Mouse (Mus musculus): ENCODE data around the gene Rad54l2.

The Rad54l2 gene

DNA sequence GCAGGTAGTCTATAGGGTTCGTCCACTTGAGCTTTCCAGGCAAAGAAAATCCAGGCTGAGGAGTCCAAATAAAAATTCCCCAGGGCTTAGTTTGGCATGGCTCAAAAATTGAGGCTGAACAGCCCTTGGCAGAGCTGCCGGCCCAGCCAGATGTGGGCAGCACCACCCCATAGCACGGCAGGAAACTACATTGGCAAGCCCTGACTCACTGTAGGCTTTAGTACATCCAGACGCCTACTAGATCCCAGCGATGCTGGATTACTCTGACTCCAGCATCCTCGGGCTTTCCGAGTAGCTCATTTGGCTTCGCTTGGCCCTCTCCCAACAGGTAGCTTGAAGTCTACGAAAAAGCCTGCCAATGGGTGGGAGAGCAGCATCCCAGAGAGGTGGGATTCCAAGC lies 108.0 kb downstream of the Rad54l2 start:
- in situ Hi-C loops (cut with MboI; ENCODE audit: low sequenced_read_pairs), result loop anchor here (25.0 kb wide), 1 partner anchor 131 kb away; the partner anchor contains the start of gene Dcaf1

DNA sequence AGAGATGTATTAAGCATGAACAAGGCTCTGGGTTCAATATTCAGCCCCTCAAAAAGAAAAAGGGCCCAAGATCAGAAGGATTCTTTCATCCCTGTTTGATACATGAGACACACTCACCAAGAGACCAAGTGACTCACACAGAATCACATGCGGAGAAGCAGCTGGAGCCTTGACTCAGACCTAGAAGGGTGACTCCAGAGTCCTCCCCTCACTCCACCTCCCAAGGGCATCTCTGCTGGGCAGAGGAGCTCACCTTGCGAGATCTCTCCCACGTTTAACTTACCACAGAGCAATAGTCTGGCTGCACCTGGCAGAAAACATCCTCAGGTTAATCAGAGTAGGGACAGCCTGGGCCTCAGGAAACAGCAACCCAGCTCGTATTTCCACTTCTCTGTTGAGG lies 110.8 kb downstream of the Rad54l2 start:
- in situ Hi-C loops (cut with MboI; ENCODE audit: low sequenced_read_pairs), result loop anchor here (25.0 kb wide), 1 partner anchor 134 kb away; the partner anchor contains the start of gene Dcaf1

DNA sequence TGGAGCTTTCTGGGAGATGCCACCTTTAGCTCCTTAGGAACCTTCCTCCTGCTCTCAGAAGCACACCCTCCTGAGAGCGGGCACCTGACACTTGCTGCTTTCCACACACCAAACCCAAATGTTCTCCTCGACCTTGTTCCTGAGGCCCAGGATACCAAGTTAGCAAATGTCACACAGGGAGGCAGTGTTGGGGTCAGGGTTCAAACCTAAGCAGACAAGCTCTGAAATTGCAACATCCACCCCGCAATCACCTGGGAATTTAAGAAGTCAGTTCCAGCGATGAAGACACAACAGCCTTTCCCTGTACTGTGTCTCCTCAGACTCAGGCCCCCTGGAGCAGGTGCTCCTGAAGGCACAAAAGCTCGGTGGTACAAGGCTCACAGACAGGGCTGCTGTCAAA lies 111.3 kb downstream of the Rad54l2 start:
- in situ Hi-C loops (cut with MboI; ENCODE audit: low sequenced_read_pairs), result loop anchor here (25.0 kb wide), 1 partner anchor 135 kb away; the partner anchor contains the start of gene Dcaf1

DNA sequence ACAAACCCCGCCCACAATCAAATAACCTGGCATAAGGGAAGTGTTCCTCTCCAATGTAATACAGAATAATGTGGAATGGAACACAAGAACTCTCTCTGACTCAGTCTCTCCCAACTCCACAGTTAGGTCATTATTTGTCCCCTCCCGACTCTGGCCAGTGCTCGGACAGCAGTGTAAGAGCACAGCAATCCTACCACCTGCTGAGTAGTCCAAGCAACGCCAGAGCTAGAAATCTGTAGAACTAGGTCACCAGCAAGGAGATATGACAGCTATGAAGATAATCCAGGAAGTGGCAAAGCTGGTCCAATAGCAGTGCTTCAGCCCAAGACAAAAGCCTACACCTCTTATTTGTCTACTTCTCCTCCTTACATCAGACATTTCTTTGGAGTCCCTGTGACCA lies 112.4 kb downstream of the Rad54l2 start:
- in situ Hi-C loops (cut with MboI; ENCODE audit: low sequenced_read_pairs), result loop anchor here (25.0 kb wide), 1 partner anchor 136 kb away; the partner anchor contains the start of gene Dcaf1

DNA sequence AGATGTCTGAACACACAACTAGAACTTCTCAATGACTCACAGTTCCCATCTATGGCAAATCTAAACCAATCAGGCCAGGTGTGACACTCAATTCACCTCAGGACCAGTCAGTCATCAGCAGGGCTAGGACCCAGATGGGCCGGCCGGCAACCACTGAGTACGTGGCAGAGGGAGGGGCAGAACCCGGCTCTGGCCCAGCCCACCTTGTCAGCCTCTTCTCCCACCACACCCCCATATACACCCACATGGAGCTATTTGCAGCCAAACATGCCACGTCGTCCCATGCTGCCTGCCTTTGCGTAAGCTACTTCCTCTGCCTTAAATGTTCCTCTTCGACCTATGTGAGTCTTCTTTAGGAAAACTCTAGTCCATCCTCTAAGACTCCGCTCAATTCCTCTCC lies 113.0 kb downstream of the Rad54l2 start:
- in situ Hi-C loops (cut with MboI; ENCODE audit: low sequenced_read_pairs), result loop anchor here (25.0 kb wide), 1 partner anchor 136 kb away; the partner anchor contains the start of gene Dcaf1

DNA sequence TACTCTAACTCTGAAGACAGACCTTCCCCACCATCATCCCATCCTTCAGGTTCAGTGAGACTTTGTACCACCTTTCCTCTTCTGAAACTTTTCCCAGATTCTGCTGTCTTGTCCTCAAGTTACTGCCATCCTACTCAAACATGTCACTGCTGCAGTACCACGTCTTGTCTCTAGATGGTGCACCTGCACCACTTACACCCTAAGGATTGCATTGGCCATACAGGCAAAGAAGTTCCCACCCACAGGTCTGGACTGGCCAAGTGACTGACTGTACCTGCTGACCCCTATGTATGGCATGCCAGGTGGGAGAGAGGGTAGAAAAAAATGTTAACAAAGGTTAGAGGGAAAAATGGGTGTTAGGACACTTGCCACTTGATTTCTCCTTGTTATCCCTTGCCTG lies 113.5 kb downstream of the Rad54l2 start:
- in situ Hi-C loops (cut with MboI; ENCODE audit: low sequenced_read_pairs), result loop anchor here (25.0 kb wide), 1 partner anchor 137 kb away; the partner anchor contains the start of gene Dcaf1

DNA sequence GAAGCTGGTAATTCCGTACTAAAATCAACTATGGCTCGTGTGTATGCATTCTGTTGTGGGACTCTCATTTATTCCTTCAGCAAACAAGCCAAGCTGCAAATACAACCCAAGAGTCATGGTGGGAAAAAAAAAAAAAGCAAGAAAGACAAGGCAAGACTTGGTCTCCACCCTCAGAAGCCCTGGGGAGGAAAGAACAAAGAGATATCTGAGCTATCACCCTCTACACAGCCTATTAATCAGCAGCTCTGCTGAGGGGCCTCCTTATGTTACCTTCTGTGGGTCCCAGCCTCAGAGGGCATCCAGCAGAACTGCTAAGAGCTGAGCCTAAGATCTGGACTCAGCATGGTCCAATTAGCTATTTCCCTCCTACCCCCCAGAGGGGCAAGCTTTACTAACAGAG lies 115.1 kb downstream of the Rad54l2 start:
- in situ Hi-C loops (cut with MboI; ENCODE audit: low sequenced_read_pairs), result no loop called here

DNA sequence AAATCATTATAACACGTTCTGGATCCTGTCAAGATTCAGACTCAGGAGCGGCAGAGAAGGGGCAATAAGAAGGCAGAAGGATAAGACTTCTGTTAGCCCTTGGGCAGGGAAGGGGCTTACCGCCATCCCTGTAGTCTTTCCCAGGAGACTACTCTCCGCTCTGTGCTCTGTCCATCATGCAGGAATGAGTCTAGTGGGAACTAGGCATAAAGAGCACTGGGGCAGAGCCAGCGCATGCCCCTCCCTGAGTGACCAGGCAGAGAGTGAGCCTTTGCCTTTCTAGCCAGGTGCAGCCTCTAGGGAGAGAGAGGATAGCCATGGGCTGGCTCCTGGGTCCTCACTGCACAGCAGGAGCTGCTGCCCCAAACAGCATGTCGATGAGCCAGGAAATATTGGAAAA lies 124.1 kb downstream of the Rad54l2 start:
- in situ Hi-C loops (cut with MboI; ENCODE audit: low sequenced_read_pairs), result no loop called here

DNA sequence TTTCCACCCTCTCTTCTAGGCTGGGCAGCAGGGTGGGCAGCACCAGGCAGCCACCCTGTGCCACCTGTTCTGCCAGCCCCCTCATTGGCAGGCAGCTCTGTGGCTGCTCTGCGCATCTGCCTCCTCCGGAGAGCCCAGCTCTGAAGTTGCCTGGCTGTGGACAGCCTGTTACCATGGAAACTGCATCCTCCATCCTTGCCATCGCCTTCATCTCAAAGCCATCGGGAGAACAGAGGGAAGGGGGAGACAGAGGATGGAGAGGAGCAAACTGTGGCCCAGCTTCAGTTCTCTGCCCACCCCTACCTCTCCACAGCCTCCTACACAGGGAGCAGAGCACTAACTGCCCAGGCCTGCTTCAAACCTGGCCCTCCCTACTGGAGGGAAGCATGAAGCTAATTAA lies 124.6 kb downstream of the Rad54l2 start:
- in situ Hi-C loops (cut with MboI; ENCODE audit: low sequenced_read_pairs), result no loop called here

DNA sequence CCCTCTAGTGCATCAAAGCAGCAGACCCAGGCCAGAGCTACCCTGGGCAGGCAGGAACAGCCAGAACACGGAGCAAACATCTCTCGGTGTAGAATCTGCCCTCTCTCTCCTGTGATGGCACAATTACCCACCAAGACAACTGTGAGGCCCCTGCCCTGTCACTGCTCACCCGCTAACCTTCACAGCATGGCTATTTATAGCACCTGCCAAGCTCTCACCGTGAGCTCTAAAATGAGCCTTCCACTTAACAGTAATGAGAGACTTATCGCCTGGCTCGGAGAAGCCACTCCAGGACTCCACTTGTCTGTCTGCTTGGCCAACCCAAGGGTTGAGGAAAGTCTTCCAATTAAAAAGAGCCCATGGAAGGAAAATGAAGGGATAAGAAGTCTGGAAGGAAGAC lies 125.8 kb downstream of the Rad54l2 start:
- in situ Hi-C loops (cut with MboI; ENCODE audit: low sequenced_read_pairs), result no loop called here

DNA sequence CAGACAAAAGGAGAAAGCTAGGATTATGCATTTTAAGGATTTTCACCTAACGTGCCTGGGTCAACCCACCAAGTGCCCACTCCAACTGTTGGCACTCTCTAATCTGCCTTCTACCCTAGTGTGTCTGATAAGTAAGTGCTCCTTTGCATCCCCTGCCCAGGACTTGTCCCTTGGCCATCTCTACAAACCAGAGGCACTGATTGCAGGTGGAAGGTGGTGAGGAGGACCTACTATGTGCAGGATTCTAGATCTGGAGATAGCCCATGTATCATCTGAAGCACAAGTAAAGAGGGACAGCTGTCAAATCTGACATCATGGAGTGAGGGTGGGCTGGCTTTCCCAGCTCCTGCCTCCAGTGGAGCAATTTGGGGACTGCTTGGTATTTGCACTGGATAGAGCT lies 129.1 kb downstream of the Rad54l2 start:
- in situ Hi-C loops (cut with MboI; ENCODE audit: low sequenced_read_pairs), result no loop called here

DNA sequence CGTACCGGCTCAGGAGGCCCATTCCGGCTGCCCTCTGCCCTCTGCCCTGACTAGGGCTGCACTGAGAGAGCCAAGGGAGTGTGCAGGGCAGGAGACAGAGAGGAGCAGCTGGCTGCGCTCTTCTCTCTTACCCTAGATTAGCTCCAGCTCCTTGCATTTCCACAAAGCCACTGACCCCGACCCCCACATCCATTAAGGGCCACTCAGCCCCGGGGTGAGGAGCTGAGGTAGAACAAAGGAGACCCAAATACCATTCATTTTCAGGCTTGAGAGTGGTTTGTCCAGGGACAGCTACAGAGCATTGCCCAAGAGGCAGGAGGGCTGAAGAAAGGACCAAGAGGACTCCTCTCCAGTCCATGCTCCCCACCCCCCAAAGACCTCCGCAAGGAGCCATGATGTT lies 129.6 kb downstream of the Rad54l2 start:
- in situ Hi-C loops (cut with MboI; ENCODE audit: low sequenced_read_pairs), result no loop called here

DNA sequence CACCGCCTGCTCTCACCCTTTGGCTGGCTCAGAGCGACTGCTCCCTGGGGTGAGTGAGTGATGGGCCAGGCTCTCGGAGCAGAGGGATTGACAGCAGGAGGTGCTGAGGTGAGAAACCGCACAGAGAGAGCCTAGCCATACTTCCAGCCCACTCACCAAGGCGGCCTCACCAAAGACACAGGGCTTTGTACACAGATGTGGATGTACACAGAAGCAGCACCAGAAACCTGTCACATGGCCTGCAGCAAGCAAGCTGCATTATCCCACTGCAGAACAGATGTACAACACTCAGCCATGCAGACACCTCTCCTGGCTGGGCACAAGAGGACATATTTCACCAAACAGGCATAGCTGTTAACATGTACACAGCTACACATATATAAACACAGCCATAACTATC lies 131.4 kb downstream of the Rad54l2 start:
- in situ Hi-C loops (cut with MboI; ENCODE audit: low sequenced_read_pairs), result no loop called here

DNA sequence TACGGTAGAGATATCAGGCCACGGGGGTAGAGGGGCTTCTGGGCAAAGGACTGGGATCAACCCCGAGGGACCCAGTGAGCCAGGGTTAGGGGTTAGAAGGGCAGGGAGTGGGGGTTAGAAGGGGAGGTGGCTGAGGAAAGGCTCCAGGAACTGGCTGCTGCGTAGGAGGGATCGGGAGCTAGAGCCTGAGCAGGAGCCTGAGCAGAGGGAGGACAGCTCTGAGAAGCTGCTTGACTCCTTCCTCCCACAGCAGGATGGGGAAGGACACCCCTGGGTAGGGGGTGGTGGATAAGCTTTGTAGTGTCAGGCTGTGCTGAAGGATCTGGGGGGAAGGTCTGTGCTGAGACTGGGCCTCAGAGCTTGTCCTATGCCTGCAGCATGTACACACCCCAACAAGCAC lies 132.2 kb downstream of the Rad54l2 start:
- in situ Hi-C loops (cut with MboI; ENCODE audit: low sequenced_read_pairs), result no loop called here

DNA sequence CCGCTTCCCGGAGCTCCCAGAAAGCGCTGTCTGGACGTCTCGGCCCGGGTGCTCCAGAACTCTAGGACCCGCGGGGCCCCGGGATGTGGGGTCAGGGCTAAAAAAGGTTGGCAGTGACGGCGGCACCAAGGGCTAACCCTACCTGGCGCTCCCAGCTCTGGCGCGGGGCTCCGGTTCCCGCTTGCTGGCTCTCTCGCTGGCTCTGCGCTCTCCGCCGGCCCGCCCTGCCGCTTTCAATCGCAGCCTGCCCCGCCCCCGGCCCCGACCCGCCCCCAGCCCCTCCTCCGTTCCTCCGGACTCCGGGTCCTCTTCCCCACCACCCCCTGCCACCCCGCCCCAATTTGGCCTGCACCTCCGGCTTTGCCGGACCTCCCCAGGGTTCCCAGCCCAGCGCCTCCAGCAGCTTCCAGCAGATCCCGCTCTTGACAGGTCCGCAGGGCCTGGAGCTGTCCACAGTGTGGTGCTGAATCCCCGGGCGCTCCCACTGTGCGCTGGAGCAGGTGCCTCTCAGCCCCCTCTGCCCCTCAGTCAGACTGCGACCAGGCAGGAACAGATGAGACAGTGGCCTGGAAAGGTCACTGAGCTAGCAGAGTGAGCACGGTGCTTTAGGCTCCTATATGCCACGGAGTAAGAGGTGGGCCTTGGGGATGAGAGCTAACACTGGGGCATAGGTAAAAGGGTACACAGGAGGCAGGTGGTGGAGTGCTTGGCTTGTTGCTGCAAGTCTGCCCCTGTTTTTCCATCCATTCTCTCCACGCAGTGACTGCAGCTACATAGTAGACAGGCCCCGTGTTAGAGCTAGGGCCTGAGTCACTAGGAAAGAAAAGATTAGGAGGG lies 132.9 kb downstream of the Rad54l2 start, which contains the start of gene Grm2:
Grm2 (minus strand) TSS at position 199 of the 837 bp plus-strand sequence.
- in situ Hi-C loops (cut with MboI; ENCODE audit: low sequenced_read_pairs), result no loop called here

DNA sequence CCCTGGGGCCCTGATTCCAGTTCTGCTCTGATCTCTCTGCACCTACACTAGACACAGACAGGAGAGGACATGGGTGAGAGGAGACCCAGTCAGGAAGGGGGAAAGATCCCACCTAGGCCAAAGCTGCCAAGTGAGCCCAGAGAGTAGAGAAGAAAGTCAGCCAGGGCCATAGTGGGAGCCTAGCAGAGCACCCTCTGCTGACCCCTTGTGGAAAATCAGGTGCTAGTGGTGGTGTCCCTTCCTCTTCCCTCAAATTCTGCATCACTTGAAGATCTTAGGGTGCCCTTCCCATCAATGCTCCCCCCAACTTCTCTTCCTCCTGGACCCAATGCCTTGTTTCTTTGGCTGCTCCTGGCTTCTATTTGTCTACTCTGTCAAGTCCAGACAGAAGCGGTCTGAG lies 136.3 kb downstream of the Rad54l2 start:
- in situ Hi-C loops (cut with MboI; ENCODE audit: low sequenced_read_pairs), result no loop called here

DNA sequence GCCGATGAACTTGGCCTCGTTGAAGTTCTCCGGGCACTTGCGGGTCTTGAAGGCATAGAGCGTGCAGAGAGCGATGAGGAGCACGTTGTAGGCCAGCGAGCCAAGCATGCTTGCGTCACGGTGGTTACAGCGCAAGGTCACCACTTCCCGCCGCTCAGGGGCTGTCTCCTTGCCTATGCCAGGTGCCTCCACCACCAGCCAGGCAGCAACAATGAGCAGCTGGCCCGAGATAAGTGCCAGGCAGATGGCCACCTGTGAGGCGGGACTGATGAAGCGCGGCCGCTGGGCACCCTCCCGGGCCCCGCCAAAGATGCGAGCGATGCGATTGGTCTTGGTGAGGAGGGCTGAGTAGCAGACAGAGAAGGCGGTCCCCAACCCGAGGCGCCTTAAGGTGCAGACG lies 141.8 kb downstream of the Rad54l2 start:
- in situ Hi-C loops (cut with MboI; ENCODE audit: low sequenced_read_pairs), result no loop called here

DNA sequence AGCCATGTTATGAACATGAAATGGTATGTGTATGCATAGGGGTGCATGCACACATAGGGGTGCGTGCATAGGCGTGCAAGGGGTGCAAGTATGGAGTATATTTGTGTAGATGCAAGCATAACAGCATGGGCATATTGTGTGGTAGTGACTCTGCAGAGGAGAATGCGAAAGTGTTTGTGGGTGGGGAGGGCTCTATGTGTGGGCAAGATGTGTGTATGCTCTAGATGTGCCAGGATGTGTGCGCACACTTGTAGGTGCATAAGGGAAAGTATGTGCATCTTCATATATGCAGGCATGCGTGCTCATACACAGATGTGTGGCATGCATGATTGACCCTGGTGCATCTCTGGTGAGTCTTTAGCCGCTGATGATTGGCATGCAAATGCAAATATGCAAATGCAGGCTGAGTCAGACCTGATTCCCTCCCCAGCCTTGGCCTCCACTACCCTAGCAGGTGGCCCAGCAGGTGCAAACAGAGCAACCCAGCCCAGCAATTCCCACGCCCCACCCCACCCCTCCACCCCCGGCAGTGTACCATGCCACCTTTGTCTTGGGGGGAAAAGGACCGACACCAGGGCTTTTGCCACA lies 143.2 kb downstream of the Rad54l2 start:
- in situ Hi-C loops (cut with MboI; ENCODE audit: low sequenced_read_pairs), result no loop called here

DNA sequence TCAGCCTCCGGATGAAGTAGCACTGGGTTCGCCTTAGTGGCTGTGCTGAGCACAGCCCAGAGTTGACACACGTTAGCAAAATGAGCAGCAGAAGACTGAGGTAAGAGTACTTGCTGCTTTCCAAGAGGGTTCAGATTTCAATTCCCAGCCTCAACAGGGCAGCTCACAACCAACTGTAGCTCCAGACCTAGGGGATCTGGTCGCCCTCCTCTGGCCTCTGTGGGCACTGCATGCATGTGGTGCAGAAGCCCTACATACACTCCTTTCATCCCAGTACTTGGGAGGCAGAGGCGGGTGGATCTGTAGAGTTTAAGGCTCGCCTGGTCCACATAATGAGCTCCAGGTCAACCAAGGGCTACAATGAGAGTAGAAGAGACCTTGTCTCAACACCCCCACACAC lies 145.2 kb downstream of the Rad54l2 start:
- in situ Hi-C loops (cut with MboI; ENCODE audit: low sequenced_read_pairs), result no loop called here

DNA sequence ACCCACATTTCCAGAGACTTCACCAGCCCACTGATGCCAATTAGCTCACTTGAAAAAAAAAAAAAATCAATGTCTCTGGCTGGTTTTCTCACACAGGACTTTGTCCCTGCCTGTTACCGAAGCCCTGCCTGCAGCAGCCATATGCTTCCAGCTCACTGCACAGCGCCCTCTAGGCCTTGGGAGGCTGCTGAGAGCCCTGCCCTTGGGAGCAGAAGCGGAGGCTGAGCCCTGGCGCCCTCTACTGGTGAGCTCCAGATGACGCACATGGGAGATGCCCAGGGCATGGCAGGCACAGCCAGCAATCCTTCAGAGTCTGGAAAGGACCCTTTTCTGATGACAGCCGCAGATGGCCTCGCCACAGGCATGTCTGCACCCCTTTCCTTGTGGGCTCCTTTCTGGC lies 145.9 kb downstream of the Rad54l2 start:
- in situ Hi-C loops (cut with MboI; ENCODE audit: low sequenced_read_pairs), result no loop called here

DNA sequence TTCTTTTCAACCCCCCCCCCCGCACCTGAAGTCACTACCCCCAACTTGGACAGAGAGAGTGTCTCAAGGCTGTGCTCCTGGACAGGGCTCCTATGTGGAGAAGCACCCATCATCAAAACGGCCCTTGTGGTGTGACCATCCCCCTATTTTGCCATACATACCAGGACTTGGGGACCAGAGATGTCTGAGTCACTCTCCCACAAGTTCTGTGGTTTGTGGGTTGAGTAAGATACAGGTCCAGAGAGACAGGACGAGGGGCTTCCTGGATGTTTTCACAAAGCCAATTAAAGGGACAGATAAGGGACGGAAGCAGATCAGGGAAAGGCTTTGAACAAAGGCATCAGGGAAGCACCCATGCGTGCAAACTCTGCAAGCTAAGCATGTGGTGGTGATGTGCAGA lies 147.6 kb downstream of the Rad54l2 start:
- in situ Hi-C loops (cut with MboI; ENCODE audit: low sequenced_read_pairs), result no loop called here

DNA sequence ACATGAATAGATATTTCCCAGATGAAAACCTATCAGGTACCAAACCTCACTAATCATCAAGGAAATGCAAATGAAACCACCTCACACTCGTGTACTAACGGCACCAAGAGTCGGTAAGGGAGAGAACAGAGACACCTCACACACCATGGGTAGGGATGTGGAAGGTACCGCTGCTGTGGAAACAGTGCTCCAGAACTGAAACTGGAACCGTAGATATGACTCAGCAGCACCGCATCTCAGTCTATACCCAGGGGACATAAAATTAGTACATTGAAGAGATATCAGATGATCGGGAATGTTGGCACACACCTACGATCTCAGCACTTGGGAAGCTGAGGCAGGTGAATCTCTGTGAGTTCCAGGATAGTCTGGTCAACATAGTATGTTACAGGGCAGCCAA lies 150.8 kb downstream of the Rad54l2 start:
- in situ Hi-C loops (cut with MboI; ENCODE audit: low sequenced_read_pairs), result no loop called here
